Mouse (Mus musculus) liver, postnatal 0 days (tissue): ENCODE data around the gene Olfr1416.

Experiments used
- CTCF ChIP-seq: sonication (generic); IDR thresholded peaks from 2 replicates; pipeline ENCODE4 v1.5.1; 2016; ENCODE audit warnings: antibody characterized with exemption, low read depth
- EP300 ChIP-seq: IDR thresholded peaks from 2 replicates; pipeline ENCODE4 v1.6.1; 2016; ENCODE audit warnings: antibody characterized with exemption, low read depth, mild to moderate bottlenecking

- TF ChIP-seq EP300, result no peak
- TF ChIP-seq CTCF, result no peak
Observed at GRCm38 (mm10) chr1:92515390-92515789, 30.5 kb upstream of the Olfr1416 start.
